Mouse (Mus musculus): ENCODE data around the gene Slc7a1. TPM values are rescaled to one million over a fixed set of nuclear protein-coding genes. Genes with fewer than 3 reads are reported as not detected.
A peak's percentile ranks its signal among the peaks of the same experiment; 100 is the strongest.

The Slc7a1 gene
- polyA plus RNA-seq, 1 experiment from 2014 or later = 18.4 TPM

DNA sequence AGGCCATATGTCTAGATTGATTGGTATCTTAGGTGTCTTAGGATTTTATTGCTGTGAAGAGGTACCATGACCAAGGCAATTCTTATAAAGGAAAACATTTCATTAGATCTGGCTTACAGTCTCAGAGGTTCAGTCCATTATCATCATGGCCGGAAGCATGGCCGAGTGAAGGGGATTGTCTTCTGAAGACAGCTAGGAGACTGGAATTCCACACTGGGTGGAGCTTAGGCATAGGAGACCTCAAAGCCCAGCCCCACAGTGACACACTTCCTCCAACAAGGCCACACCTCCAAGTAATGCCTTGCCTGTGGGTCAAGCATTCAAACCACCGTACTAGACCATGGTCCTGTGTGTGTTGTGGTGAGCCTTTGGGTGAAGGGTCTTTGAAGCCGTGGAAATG, 12.8 kb upstream of the Slc7a1 start:
- no peaks in the 10 kb centered on the region for H3K9me3 ChIP-seq
- no peak overlapping the region for H3K27ac ChIP-seq
- no peak overlapping the region for H3K4me2 ChIP-seq
- no peak overlapping the region for H3K4me3 ChIP-seq (replicated peaks)
- no peak overlapping the region for H3K9ac ChIP-seq
- no peaks in the 10 kb centered on the region for H3K36me3 ChIP-seq (replicated peaks)
- H3K4me1 ChIP-seq = no peaks in the 10 kb centered on the region
- H3K27me3 ChIP-seq = no peaks in the 10 kb centered on the region
- WGBS = 97% methylated on average over 4 of the region's 4 CpGs
- no peak for ATAC-seq (ENCODE audit: low FRiP score)

DNA sequence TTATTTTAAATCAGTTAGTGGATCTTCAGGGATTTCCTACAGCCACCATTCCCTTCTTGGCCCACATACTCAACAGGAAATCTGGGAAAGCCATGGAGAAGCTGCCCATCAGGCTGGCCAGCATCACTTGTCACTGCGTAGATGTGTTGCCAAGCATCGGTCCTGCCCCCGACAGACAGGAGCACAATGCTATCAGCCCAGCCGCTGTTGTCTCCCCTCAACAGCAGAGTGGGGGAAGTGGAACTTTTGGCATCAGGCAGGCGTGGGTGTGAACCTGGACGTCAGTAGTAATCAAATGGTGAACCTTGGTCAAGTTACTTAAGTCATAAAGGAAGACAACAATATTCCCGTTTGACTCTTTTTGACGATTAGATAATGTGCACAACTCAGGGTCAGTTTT, 9.8 kb upstream of the Slc7a1 start:
- no peaks in the 10 kb centered on the region for H3K27me3 ChIP-seq
- WGBS = 94% methylated on average over 8 of the region's 8 CpGs

GRCm38 (mm10) chr5:148406913-148407312, 7.2 kb upstream of the Slc7a1 start:
- Histone ChIP-seq H3K27ac (no peak overlapping the region), H3K9me3 (no peaks in the 10 kb centered on the region)

More for the DNA sequence above, 9.8 kb upstream of the Slc7a1 start:
- Histone ChIP-seq H3K4me3 (replicated peaks) (no peak overlapping the region), H3K9me3 (no peaks in the 10 kb centered on the region), H3K27ac (no peak overlapping the region), H3K36me3 (replicated peaks) (no peaks in the 10 kb centered on the region), H3K4me1 (no peaks in the 10 kb centered on the region), H3K4me2 (no peak overlapping the region), H3K9ac (no peak overlapping the region)
- no peak for ATAC-seq (ENCODE audit: low FRiP score)

DNA sequence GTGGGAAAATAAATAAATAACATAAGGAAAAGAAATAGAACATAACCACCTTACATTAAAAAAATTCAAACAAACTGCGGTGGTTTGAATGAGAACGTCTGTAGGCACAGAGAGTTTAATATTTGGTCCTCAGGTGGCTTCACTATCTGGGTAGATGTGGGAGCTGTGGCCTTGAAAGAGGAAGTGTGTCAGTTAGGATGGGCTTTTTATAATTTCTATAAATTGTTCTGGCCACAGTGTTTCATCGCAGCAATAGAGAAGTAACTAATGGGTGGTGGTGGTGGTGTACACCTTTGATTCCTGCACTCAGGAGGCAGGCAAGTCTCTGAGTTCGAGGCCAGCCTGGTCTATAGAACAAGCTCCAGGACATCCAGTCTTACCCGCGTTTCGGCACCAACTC, 4.8 kb upstream of the Slc7a1 start:
- no peak overlapping the region for H3K4me2 ChIP-seq
- no peak for ATAC-seq (ENCODE audit: low FRiP score)
- H3K27ac ChIP-seq = no peak overlapping the region
- 96% methylated on average over 7 of the region's 7 CpGs for WGBS
- H3K9ac ChIP-seq = no peak overlapping the region
- H3K4me3 ChIP-seq (replicated peaks) = no peak overlapping the region
- H3K4me1 ChIP-seq = no peaks in the 10 kb centered on the region
- no peaks in the 10 kb centered on the region for H3K36me3 ChIP-seq (replicated peaks)
- 0 out of 2 replicates have a peak, but pooled peaks cover 2% of the 10 kb centered on the region for H3K27me3 ChIP-seq
- H3K9me3 ChIP-seq = no peaks in the 10 kb centered on the region

More at GRCm38 (mm10) chr5:148406913-148407312, 7.2 kb upstream of the Slc7a1 start:
- H3K9ac ChIP-seq = no peak overlapping the region
- no peaks in the 10 kb centered on the region for H3K36me3 ChIP-seq (replicated peaks)
- WGBS = 94% methylated on average over 2 of the region's 2 CpGs
- no peaks in the 10 kb centered on the region for H3K4me1 ChIP-seq
- no peak for ATAC-seq (ENCODE audit: low FRiP score)
- no peak overlapping the region for H3K4me3 ChIP-seq (replicated peaks)
- no peak overlapping the region for H3K4me2 ChIP-seq
- 0 out of 2 replicates have a peak, but pooled peaks cover 2% of the 10 kb centered on the region for H3K27me3 ChIP-seq

DNA sequence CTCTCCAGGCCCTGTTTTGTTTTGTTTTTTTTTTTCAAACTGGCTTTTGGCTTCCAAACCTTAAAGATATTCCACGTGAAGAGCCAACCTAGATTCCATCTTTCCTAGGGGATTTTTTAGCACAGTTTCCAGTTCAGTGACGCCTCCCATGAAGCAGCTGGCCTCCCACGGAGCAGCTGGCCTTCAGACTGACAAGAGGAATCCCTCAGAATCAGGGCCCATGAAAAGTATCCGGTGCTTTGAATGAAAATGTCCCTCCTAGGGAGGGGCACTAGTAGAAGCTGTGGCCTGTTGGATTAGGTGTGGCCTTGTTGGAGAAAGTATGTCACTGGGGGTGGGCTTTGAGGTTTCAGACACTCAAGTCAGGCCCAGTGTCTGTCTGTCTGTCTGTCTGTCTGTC, 2.9 kb upstream of the Slc7a1 start:
- Histone ChIP-seq H3K36me3 (replicated peaks) (no peaks in the 10 kb centered on the region), H3K4me2 (no peak overlapping the region), H3K4me1 (peaks cover 13% of the 10 kb centered on the region), H3K9ac (no peak overlapping the region), H3K4me3 (replicated peaks) (no peak overlapping the region), H3K27ac (no peak overlapping the region), H3K9me3 (no peaks in the 10 kb centered on the region), H3K27me3 (0 out of 2 replicates have a peak, but pooled peaks cover 2% of the 10 kb centered on the region)
- 53% methylated on average over 4 of the region's 4 CpGs for WGBS
- no peak for ATAC-seq (ENCODE audit: low FRiP score)

- H3K9ac ChIP-seq = peak overlapping the region; percentile 83
- H3K27ac ChIP-seq = no peak overlapping the region; the same call in 1 of the 2 replicates
- H3K4me1 ChIP-seq = peaks cover 13% of the 10 kb centered on the region
- 3% methylated on average over 58 of the region's 58 CpGs for WGBS
- H3K4me2 ChIP-seq = peak overlapping the region; percentile 98
- H3K9me3 ChIP-seq = no peaks in the 10 kb centered on the region
- H3K27me3 ChIP-seq = 0 out of 2 replicates have a peak, but pooled peaks cover 2% of the 10 kb centered on the region
- peak overlapping the region; percentile 84 for H3K4me3 ChIP-seq (replicated peaks)
- peak; percentile 76 for ATAC-seq (ENCODE audit: low FRiP score)
- peaks cover 3% of the 10 kb centered on the region; the same call in 1 of the 2 replicates for H3K36me3 ChIP-seq (replicated peaks)
Measured at GRCm38 (mm10) chr5:148398766-148399659, 691 bp downstream of the Slc7a1 start.

DNA sequence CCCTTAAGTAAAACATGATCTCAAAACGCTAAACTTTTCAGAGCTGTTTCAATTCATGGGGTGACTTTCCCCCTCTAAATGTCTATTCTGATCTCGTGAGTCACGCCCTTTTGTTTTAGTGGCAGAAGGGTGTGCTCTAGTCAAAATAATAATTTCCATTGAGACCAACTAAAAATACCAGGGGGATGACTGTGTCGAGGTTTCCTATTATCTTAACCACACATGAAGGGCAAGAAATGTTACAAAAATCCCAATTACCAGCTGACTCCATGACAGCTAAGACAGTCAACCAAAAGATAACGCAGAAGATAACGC, 1.3 kb downstream of the Slc7a1 start:
- Histone ChIP-seq H3K36me3 (replicated peaks) (peaks cover 3% of the 10 kb centered on the region; the same call in 1 of the 2 replicates), H3K9me3 (no peaks in the 10 kb centered on the region), H3K9ac (no peak overlapping the region), H3K27me3 (0 out of 2 replicates have a peak, but pooled peaks cover 2% of the 10 kb centered on the region), H3K27ac (no peak overlapping the region), H3K4me3 (replicated peaks) (peak overlapping the region; percentile 84), H3K4me1 (peaks cover 13% of the 10 kb centered on the region), H3K4me2 (peak overlapping the region; percentile 98)
- 55% methylated on average over 6 of the region's 6 CpGs for WGBS
- ATAC-seq (ENCODE audit: low FRiP score) = no peak

DNA sequence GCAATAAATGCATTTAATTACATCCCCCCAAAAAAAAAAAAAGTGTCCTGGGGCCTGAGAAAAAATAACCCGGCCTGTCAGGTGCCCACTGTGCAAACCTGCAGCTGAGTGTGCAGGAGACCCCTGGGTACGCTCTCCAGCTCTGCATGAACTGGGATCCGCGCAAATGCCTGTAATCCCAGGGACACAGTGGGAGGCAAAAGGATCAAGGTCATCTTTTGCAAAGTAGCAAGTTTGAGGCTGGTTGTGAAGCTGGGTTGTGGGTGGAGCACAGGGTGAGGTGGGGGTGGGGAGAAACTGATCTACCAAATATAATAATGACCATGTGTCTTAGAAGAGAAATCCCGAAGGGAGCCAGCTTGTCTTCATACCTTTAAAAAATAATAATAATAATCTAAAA, 1.8 kb downstream of the Slc7a1 start:
- Histone ChIP-seq H3K9ac (no peak overlapping the region), H3K36me3 (replicated peaks) (peaks cover 3% of the 10 kb centered on the region; the same call in 1 of the 2 replicates), H3K4me1 (peaks cover 13% of the 10 kb centered on the region), H3K4me2 (peak overlapping the region; percentile 98), H3K9me3 (no peaks in the 10 kb centered on the region), H3K4me3 (replicated peaks) (no peak overlapping the region), H3K27me3 (0 out of 2 replicates have a peak, but pooled peaks cover 2% of the 10 kb centered on the region), H3K27ac (no peak overlapping the region)
- WGBS = 55% methylated on average over 5 of the region's 5 CpGs
- no peak for ATAC-seq (ENCODE audit: low FRiP score)

GRCm38 (mm10) chr5:148397418-148397817, 2.3 kb downstream of the Slc7a1 start:
- 0 out of 2 replicates have a peak, but pooled peaks cover 2% of the 10 kb centered on the region for H3K27me3 ChIP-seq
- WGBS = 88% methylated on average over 4 of the region's 4 CpGs
- no peak overlapping the region for H3K4me3 ChIP-seq (replicated peaks)
- H3K4me2 ChIP-seq = no peak overlapping the region
- peaks cover 13% of the 10 kb centered on the region for H3K4me1 ChIP-seq
- no peak overlapping the region for H3K27ac ChIP-seq
- H3K9me3 ChIP-seq = no peaks in the 10 kb centered on the region
- H3K9ac ChIP-seq = no peak overlapping the region
- H3K36me3 ChIP-seq (replicated peaks) = peaks cover 3% of the 10 kb centered on the region; the same call in 1 of the 2 replicates
- no peak for ATAC-seq (ENCODE audit: low FRiP score)

GRCm38 (mm10) chr5:148393316-148393715, 6.4 kb downstream of the Slc7a1 start:
- Histone ChIP-seq H3K4me2 (no peak overlapping the region), H3K4me3 (replicated peaks) (no peak overlapping the region), H3K9me3 (no peaks in the 10 kb centered on the region), H3K9ac (no peak overlapping the region), H3K27ac (no peak overlapping the region), H3K27me3 (no peaks in the 10 kb centered on the region), H3K4me1 (peaks cover 7% of the 10 kb centered on the region), H3K36me3 (replicated peaks) (peaks cover 3% of the 10 kb centered on the region)
- WGBS = 91% methylated on average over 8 of the region's 8 CpGs
- ATAC-seq (ENCODE audit: low FRiP score) = no peak

DNA sequence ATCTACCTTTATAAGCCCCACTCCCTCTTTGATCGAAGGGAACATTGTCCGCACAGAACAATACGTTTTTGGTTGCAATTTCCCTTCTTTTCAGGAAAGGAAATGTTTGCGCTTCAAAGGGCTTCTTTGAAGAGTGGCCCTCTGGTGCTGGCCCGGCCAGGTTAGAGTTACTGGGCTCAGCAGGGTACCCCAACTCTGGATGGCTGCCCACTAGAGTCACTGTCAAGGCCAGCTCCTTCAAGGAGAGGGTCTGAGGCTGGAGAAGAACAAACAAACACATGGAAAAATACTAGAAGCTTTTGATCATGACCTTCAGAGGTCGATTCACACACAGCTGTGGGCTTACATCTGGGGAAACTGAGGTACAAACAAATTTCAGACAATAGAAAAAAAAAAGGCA, 6.9 kb downstream of the Slc7a1 start:
- WGBS = 87% methylated on average over 6 of the region's 6 CpGs
- no peaks in the 10 kb centered on the region for H3K27me3 ChIP-seq
- H3K9ac ChIP-seq = no peak overlapping the region
- peaks cover 2% of the 10 kb centered on the region for H3K4me1 ChIP-seq
- ATAC-seq (ENCODE audit: low FRiP score) = no peak
- H3K4me2 ChIP-seq = no peak overlapping the region
- no peak overlapping the region for H3K4me3 ChIP-seq (replicated peaks)
- no peak overlapping the region for H3K27ac ChIP-seq
- peaks cover 3% of the 10 kb centered on the region for H3K36me3 ChIP-seq (replicated peaks)
- H3K9me3 ChIP-seq = 0 out of 2 replicates have a peak, but pooled peaks cover 3% of the 10 kb centered on the region

DNA sequence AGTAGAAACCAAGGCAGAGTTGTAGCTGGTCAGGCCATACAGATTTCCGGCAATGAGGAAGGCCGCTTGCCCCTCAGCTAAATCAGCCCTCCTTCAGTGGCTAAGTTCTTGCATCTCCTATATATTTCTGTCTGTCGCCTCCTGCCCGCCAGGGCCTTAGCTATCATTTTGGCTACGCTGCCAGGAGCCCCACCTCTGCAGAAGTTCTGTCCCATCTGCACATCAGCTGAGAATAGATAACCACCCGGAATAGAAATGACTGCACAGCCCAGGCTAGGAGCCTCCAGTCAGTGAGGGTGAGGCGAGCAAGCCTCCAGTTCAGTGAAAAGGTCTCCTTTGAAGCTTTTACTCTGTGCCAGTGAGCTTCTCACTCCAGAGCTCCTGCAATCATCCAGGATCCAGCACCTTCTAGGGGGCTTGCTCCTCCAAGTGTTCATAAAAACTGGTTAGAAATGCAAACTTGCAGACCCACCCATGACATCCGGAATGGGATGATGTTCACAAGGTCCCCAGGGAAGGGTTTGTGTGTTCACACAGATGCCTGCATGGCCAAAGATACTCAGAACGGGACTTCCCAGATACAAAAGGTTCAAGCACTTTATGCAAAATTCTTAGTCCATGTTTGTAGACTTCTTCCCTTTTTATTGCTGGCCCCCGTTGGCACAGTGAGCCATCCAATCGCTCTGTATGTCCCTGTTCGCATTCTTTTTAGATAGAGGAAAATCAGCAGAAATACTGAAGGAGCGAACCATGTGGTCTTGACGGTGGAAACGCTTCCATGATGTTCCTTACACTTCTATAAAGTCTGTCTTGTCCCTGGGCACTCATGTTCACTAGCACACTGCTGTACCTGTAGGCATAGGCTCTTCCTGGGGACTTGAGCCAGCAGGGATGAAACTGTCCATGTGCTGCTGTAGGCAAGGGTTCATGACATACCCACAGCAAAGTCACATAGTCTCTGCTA, 10.4 kb downstream of the Slc7a1 start:
- 0 out of 2 replicates have a peak, but pooled peaks cover 4% of the 10 kb centered on the region for H3K9me3 ChIP-seq
- H3K4me2 ChIP-seq = no peak overlapping the region
- H3K27ac ChIP-seq = no peak overlapping the region
- H3K4me1 ChIP-seq = peaks cover 2% of the 10 kb centered on the region; the same call in 1 of the 2 replicates
- WGBS = 95% methylated on average over 15 of the region's 15 CpGs
- H3K4me3 ChIP-seq (replicated peaks) = no peak overlapping the region
- no peaks in the 10 kb centered on the region for H3K27me3 ChIP-seq
- ATAC-seq (ENCODE audit: low FRiP score) = no peak
- H3K36me3 ChIP-seq (replicated peaks) = no peaks in the 10 kb centered on the region; the same call in 1 of the 2 replicates
- H3K9ac ChIP-seq = no peak overlapping the region
